Comparison of ENCODE assay signal across 8 mouse cellular contexts in the genomic region with DNA sequence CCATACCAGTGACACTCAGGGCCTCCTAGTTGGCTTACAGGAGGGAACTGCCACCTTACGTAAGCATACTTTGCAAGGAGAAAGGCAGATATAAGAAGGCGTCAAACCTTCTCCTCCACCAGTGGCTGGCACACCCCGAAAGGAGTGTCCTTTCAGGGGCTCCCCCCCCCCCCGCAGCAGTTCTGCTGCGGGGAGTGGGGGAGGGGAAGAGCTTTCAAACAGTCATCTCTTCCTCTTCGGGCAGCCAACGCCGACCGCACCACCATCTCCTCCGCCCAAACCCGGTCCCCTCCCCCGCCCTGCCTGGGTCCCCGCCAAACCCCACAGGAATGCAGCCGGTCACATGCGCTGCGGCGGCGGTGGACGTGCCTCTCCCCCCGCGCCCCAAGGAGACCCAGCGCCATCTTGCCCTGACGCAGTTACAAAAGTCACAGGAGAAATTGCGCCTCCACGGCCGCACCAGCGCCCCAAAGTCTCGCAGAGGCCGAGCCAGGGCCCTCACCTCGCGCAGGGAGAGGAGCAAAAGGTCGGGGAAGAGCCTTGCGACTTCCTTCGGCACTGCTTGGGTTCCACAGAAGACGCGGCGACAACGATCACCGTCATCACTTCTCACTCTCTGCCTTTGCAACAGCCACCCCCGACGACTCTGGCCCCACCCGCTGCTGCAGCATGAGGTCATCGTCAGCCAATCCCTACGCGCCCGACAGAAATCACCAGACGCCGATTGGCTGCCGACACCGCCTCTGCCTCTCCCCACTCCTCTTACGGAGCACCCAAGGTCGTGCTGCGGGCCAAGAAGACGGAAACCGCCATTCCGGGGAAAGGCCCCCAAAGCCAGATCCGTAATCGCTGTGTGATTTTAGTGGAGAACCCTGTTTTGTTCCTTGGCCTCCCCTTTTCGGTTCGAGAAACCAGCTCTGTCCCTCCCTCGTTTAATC. TPM values are rescaled to one million over a fixed set of nuclear protein-coding genes. Genes with fewer than 3 reads are reported as not detected.
DNase-seq lines count a peak whose midpoint lies in the region; ATAC-seq and TF ChIP-seq lines count a peak whose summit lies in the region.

No protein-coding gene starts in this region.

- peak; percentile 97 for DNase-seq in CH12.LX (ENCODE audit: extremely low read depth)
- DNase-seq in c-Kit-positive CD71-negative TER-119-negative erythroid progenitor cells, embryonic 14.5 days (ENCODE audit: low read depth), result peak; percentile 91
- DNase-seq in fibroblast of lung, adult 2 months (ENCODE audit: low read depth), result peak; percentile 95
- DNase-seq in kidney, postnatal 14 days, result peak; percentile 98
- peak; percentile 97 for DNase-seq in liver, embryonic 13.5 days
- peak; percentile 99 for DNase-seq in natural killer cell, adult 2 months (ENCODE audit: low spot score in 2 of 2)

- peak overlapping the region; percentile 100 for H3K27ac ChIP-seq in CH12.LX (ENCODE audit: insufficient read depth, low read depth)
- H3K27ac ChIP-seq in heart, embryonic 14.5 days (replicated peaks in 1 of 2; ENCODE audit: control insufficient read depth in 1 of 2, insufficient read depth in 1 of 2, low read depth in 2 of 2, low read length in 2 of 2), result peak overlapping the region; percentile 100
- H3K27ac ChIP-seq in liver, embryonic 13.5 days, result peak overlapping the region; percentile 100
- peak overlapping the region; percentile 100 for H3K27ac ChIP-seq in stomach, embryonic 14.5 days (ENCODE audit: low read length)

- peaks cover 68% of the 10 kb centered on the region for H3K79me2 ChIP-seq in CH12.LX (replicated peaks; ENCODE audit: control insufficient read depth, extremely low read depth, insufficient read depth, poor library complexity, severe bottlenecking)

- TF ChIP-seq CTCF in CH12.LX (conservative IDR thresholded peaks at IDR 0.05 in 1 of 2, IDR thresholded peaks at IDR 0.05 in 1 of 2; ENCODE audit: low read depth in 2 of 2, low read length in 2 of 2), result no peak

- peaks cover 0 to 17% of the 10 kb centered on the region in 2 experiments; a peak in 2 of 4 replicates for H3K4me1 ChIP-seq in CH12.LX (ENCODE audit: control insufficient read depth in 1 of 2, insufficient read depth in 2 of 2)
- H3K4me1 ChIP-seq in heart, embryonic 14.5 days (ENCODE audit: control insufficient read depth in 2 of 2, insufficient read depth in 2 of 2, low read length in 2 of 2), result peaks cover 0 to 35% of the 10 kb centered on the region in 2 experiments; a peak in 2 of 4 replicates
- peaks cover 44% of the 10 kb centered on the region for H3K4me1 ChIP-seq in liver, embryonic 13.5 days (replicated peaks)
- H3K4me1 ChIP-seq in stomach, embryonic 14.5 days (ENCODE audit: control insufficient read depth, insufficient read depth, low read length), result peaks cover 23% of the 10 kb centered on the region

- no peak for TF ChIP-seq RAD21 in CH12.LX (IDR thresholded peaks at IDR 0.05; ENCODE audit: low read depth, low read length)

- 1% methylated on average over 57 of the region's 61 CpGs for WGBS in heart, embryonic 14.5 days
- under 1% methylated on average over 60 of the region's 61 CpGs for WGBS in liver, embryonic 13.5 days (ENCODE audit: insufficient replicate concordance)
- under 1% methylated on average over 57 of the region's 61 CpGs for WGBS in stomach, embryonic 14.5 days

- peak overlapping the region; percentile 76 to 98 (median 92) for H3K4me3 ChIP-seq in CH12.LX (replicated peaks in 1 of 3; ENCODE audit: low read depth in 2 of 3, low read length in 2 of 3, poor library complexity in 1 of 3)
- peak overlapping the region; percentile 67 to 93 for H3K4me3 ChIP-seq in heart, embryonic 14.5 days (ENCODE audit: control insufficient read depth in 1 of 2, insufficient read depth in 1 of 2, low read depth in 1 of 2, low read length in 2 of 2)
- peak overlapping the region; percentile 97 for H3K4me3 ChIP-seq in liver, embryonic 13.5 days (replicated peaks)
- peak overlapping the region; percentile 81 for H3K4me3 ChIP-seq in stomach, embryonic 14.5 days (ENCODE audit: low read depth, low read length)

- peak overlapping the region; percentile 93 for H3K9ac ChIP-seq in CH12.LX (ENCODE audit: insufficient read depth, low read depth)
- H3K9ac ChIP-seq in heart, embryonic 14.5 days (ENCODE audit: low read length), result peak overlapping the region; percentile 100
- peak overlapping the region; percentile 100 for H3K9ac ChIP-seq in liver, embryonic 13.5 days
- H3K9ac ChIP-seq in stomach, embryonic 14.5 days (replicated peaks; ENCODE audit: low read depth, low read length), result peak overlapping the region; percentile 99

- H3K4me2 ChIP-seq in CH12.LX (ENCODE audit: insufficient read depth, low read depth, poor library complexity, severe bottlenecking), result peak overlapping the region; percentile 45; the same call in 1 of the 2 replicates
- peak overlapping the region; percentile 97 for H3K4me2 ChIP-seq in heart, embryonic 14.5 days (ENCODE audit: low read length)
- H3K4me2 ChIP-seq in liver, embryonic 13.5 days, result peak overlapping the region; percentile 90
- H3K4me2 ChIP-seq in stomach, embryonic 14.5 days (replicated peaks; ENCODE audit: low read depth, low read length), result peak overlapping the region; percentile 87

- TF ChIP-seq EP300 in CH12.LX (IDR thresholded peaks at IDR 0.05; ENCODE audit: low read length), result peak; percentile 68; the same call in 1 of the 2 replicates

- no peaks in the 10 kb centered on the region for H3K27me3 ChIP-seq in CH12.LX (replicated peaks)
- no peaks in the 10 kb centered on the region for H3K27me3 ChIP-seq in heart, embryonic 14.5 days (ENCODE audit: control insufficient read depth, insufficient read depth, low read length)
- no peaks in the 10 kb centered on the region for H3K27me3 ChIP-seq in liver, embryonic 13.5 days
- H3K27me3 ChIP-seq in stomach, embryonic 14.5 days (ENCODE audit: control insufficient read depth, insufficient read depth, low read length), result no peaks in the 10 kb centered on the region

- peak; percentile 89 for ATAC-seq in heart, embryonic 14.5 days (ENCODE audit: insufficient number of reproducible peaks, insufficient read depth, low FRiP score, low read depth)
- ATAC-seq in liver, embryonic 13.5 days (ENCODE audit: low read depth), result peak; percentile 87
- ATAC-seq in stomach, embryonic 14.5 days (ENCODE audit: insufficient number of reproducible peaks, insufficient read depth, low FRiP score, low read depth), result peak; percentile 94

- in situ Hi-C loops in CH12.LX (cut with MboI; ENCODE audit: low pct_ligation_motif_present, low pct_unique_long_range_greater_than_20kb, low sequenced_read_pairs), result no loop called here

- H3K36me3 ChIP-seq in CH12.LX (replicated peaks in 1 of 2; ENCODE audit: control insufficient read depth in 1 of 2, insufficient read depth in 1 of 2, low read length in 1 of 2), result no peaks in the 10 kb centered on the region
- no peaks in the 10 kb centered on the region for H3K36me3 ChIP-seq in heart, embryonic 14.5 days (ENCODE audit: control insufficient read depth, insufficient read depth, low read length)
- no peaks in the 10 kb centered on the region for H3K36me3 ChIP-seq in liver, embryonic 13.5 days
- H3K36me3 ChIP-seq in stomach, embryonic 14.5 days (ENCODE audit: control insufficient read depth, insufficient read depth, low read length), result no peaks in the 10 kb centered on the region

- H3K9me3 ChIP-seq in CH12.LX (replicated peaks; ENCODE audit: low read length), result no peaks in the 10 kb centered on the region
- no peaks in the 10 kb centered on the region for H3K9me3 ChIP-seq in heart, embryonic 14.5 days (ENCODE audit: control insufficient read depth, low read length)
- no peaks in the 10 kb centered on the region for H3K9me3 ChIP-seq in liver, embryonic 13.5 days (replicated peaks)
- H3K9me3 ChIP-seq in stomach, embryonic 14.5 days (ENCODE audit: control insufficient read depth, low read depth, low read length), result no peaks in the 10 kb centered on the region

- dilution Hi-C loops in CH12.LX (cut with MboI; ENCODE audit: extremely low pct_ligation_motif_present, extremely low pct_unique_long_range_greater_than_20kb, low sequenced_read_pairs), result no loop called here

- peak; percentile 93 for TF ChIP-seq POLR2A in CH12.LX (IDR thresholded peaks at IDR 0.05; ENCODE audit: low read depth, low read length)

TF ChIP-seq in CH12.LX, 34 proteins besides CTCF, POLR2A, EP300 and RAD21 (continues in another document):
- TF ChIP-seq ZC3H11A (IDR thresholded peaks at IDR 0.05; ENCODE audit: low read depth, low read length) (no peak), ELF1 (IDR thresholded peaks at IDR 0.05; ENCODE audit: low read depth, low read length) (peak; percentile 58), TBP (conservative IDR thresholded peaks at IDR 0.05; ENCODE audit: low read depth, low read length) (peak; percentile 93), MEF2A (IDR thresholded peaks at IDR 0.05; ENCODE audit: borderline replicate concordance, low read depth, low read length) (peak; percentile 85), CHD2 (IDR thresholded peaks at IDR 0.05; ENCODE audit: low read length) (peak; percentile 93), GABPA (IDR thresholded peaks at IDR 0.05; ENCODE audit: insufficient replicate concordance, low read depth, low read length) (no peak), MAX (IDR thresholded peaks at IDR 0.05; ENCODE audit: low read length) (no peak; the same call in 1 of the 2 replicates), KAT2A (IDR thresholded peaks at IDR 0.05; ENCODE audit: insufficient replicate concordance, low read length) (0 out of 2 replicates have a peak, but pooled peaks have one; percentile 48), MAZ (IDR thresholded peaks at IDR 0.05; ENCODE audit: low read depth, low read length) (peak; percentile 97), SMC3 (IDR thresholded peaks at IDR 0.05; ENCODE audit: low read depth, low read length) (no peak), ETS1 (conservative IDR thresholded peaks at IDR 0.05; ENCODE audit: low read depth, low read length) (peak; percentile 92), E2F4 (IDR thresholded peaks at IDR 0.05; ENCODE audit: insufficient replicate concordance, low read depth, low read length) (no peak), MXI1 (IDR thresholded peaks at IDR 0.05; ENCODE audit: low read depth, low read length) (peak; percentile 37; the same call in 1 of the 2 replicates), BHLHE40 (IDR thresholded peaks at IDR 0.05; ENCODE audit: low read depth, low read length) (peak; percentile 97), TCF12 (IDR thresholded peaks at IDR 0.05; ENCODE audit: low read depth, low read length) (peak; percentile 76; the same call in 1 of the 2 replicates), ZNF384 (IDR thresholded peaks at IDR 0.05; ENCODE audit: low read depth, low read length) (no peak), CHD1 (IDR thresholded peaks at IDR 0.05; ENCODE audit: low read depth, low read length) (no peak)

RNA-seq across cellular contexts. Expression of a gene that starts 1.3 kb away (rescaled TPM):
- total RNA-seq in CH12.LX (2012; rRNA removed) (21.2 and 21.3 TPM in 2 replicates), CH12.LX (2014; rRNA removed) (7.2 and 10.2 TPM in 2 replicates)
- 24.6 and 29.7 TPM in 2 replicates for polyA plus RNA-seq in CH12.LX (2012; ENCODE audit: insufficient read length, low read depth)
- 61.2 and 63.4 TPM in 2 replicates for polyA plus RNA-seq in heart, embryonic 14.5 days (2014; fragmentation: Nextera tagmentation; extraction: Ambion mirVana)
- 37.1 and 37.9 TPM in 2 replicates for polyA plus RNA-seq in liver, embryonic 13.5 days (2015; fragmentation: Nextera tagmentation; extraction: Ambion mirVana)
- 103 TPM in 2 replicates for polyA plus RNA-seq in stomach, embryonic 14.5 days (2014; fragmentation: Nextera tagmentation; extraction: Ambion mirVana)

Comparison
In these comparisons a context has a peak if more than half of its experiments do, and no peak if none do; other contexts are left out.
1. Peak in every context shown above with its lines: DNase-seq, ATAC-seq, H3K4me3 ChIP-seq and H3K27ac ChIP-seq.
2. H3K4me2 ChIP-seq: peak in every context shown above with its lines; median percentile 97 in heart, embryonic 14.5 days; 90 in liver, embryonic 13.5 days; 87 in stomach, embryonic 14.5 days; 45 in CH12.LX.